Mouse (Mus musculus) ZHBTc4 (cell line): ENCODE data around the gene Sp1.

Experiments used
- DNase-seq: peaks from one replicate; pipeline ENCODE4 v3.0.0-alpha.2; 2011; ENCODE audit warnings: low read depth, low spot score

Sp1 gene

DNA sequence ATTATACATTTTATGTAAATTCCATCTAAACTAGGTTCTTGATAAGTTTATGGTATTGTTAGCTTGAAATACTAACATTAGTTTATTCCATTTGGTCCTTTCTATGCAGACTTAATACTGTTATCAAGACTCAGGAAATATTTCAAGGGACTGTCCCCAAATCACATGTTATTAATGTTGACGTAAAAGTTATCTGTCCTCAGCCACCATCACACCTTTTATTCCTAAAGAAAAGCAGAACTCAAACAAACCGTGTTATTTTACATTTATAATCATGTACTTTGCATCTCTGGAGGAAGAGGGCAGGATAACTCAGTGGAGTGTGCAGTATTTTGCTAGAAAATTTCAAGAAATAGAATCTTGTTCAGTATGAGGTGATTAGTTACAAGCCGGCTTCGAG lies 27.2 kb downstream of the Sp1 start:
- DNase-seq = no peak

DNA sequence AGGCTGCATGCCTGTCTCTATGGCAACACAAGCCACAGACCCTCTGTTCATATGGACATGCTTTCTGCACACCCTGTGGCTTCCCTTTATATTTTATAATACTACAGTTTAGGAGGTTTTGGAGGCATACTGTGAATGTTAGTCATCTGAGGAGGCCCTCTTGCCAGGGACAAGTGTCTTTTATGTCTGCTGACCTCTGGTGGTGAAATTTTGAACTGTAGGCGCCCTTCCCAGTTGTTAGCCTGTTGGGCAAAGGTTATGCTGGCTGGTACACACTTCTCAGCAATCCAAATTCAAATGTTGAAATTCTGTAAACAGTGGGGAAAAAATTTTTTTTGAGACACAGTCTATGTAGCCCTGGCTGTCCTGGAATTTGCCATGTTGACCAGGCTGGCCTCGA lies 36.5 kb downstream of the Sp1 start:
- DNase-seq = peak; percentile 84

DNA sequence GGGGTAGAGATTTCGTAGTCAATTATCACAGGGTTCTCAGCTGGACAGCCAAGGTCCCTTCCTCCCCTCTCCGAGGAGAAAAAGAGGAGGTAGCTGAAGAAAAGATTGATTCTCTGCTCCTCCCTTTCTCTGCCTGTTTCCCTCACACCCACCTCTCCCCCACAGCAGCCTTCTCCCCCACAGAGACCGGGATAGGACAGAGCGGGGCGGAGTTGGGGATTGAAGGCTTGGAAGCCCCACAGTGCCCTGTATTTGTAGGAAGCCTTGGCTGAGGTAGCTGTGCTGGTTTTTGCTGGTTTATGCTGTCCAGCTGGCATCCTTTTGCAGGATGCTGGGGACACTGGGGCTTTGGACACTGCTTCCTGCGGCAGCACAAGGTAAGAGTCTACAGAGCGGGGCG lies 39.2 kb downstream of the Sp1 start, which contains the start of gene Amhr2:
Gene Amhr2 (plus strand): TSS at position 222 of the 400 bp plus-strand sequence.
- no peak for DNase-seq

GRCm38 (mm10) chr15:102446448-102446847 lies 40.5 kb downstream of the Sp1 start:
- DNase-seq = no peak

- no peak for DNase-seq
These were observed 43.4 kb downstream of the Sp1 start for GRCm38 (mm10) chr15:102449366-102449765.

GRCm38 (mm10) chr15:102450928-102451327 lies 45.0 kb downstream of the Sp1 start:
- peak; percentile 62 for DNase-seq

DNA sequence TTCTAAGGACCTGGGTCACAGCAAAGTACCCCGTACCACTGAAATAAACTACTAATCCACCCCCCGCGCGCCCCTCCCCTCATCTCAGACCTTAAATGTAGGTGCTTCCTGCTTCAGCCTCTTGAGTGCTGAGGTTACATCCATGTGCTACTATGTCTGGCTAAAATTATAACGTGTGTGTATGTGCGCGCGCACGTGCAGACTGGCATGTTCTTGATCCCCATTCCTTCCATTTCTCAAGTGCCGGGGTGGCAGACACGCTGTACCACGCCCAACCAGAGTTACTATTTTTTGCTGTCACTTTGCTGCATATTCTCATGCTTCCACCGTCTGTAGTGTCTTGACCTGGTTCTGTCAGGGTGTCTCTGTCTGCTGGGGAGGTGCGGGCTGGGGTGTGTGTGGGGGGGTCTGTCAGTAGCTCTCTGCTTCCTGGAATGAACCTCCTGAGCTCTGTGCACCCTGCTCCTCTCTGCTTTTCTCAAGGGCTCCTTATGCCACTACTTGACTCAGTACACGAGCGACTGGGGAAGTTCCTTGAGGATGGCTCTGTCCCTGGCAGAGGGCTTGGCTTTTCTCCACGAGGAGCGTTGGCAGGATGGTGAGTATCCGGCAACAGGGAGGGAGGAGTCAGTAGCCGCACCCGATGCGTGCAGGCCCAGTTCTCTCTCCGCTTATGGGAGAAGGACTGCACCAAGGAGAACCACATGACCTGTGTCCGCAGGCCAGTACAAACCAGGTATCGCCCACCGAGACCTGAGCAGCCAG lies 45.9 kb downstream of the Sp1 start:
- DNase-seq = peak; percentile 56

- peak; percentile 80 for DNase-seq
These were observed 50.0 kb downstream of the Sp1 start for GRCm38 (mm10) chr15:102455993-102456392.

DNA sequence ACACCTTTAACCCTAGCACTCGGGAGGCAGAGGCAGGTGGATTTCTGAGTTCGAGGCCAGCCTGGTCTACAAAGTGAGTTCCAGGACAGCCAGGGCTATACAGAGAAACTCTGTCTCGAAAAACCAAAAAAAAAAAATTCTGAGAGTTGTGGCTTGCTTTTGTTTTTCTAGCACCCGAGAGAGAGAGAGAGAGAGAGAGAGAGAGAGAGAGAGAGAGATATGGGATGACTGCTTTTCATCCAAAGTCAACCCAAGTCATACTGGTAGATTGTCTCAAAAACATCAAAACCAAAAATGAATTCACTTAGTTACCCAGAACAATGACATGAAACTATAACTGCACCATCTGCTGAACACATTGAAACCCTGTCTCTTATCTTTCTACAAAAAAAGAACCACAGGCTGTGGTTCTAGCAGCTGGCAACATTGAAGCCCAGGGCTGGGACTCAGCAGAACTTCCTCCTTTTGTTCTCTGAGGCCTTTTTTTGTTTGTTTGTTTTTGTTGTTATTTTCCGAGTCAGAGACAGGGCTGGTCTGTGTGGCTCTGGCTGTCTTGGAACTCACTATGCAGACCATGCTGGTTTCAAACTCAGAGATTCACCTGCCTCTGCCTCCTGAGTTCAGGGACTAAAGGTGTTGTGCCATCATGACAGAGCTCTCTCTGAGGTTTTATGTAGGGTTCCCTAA lies 52.2 kb downstream of the Sp1 start:
- no peak for DNase-seq

GRCm38 (mm10) chr15:102458904-102459317 lies 53.0 kb downstream of the Sp1 start, which contains the start of gene Prr13:
Gene Prr13 (plus strand): TSS chr15:102459028.
- peak; percentile 94 for DNase-seq

DNA sequence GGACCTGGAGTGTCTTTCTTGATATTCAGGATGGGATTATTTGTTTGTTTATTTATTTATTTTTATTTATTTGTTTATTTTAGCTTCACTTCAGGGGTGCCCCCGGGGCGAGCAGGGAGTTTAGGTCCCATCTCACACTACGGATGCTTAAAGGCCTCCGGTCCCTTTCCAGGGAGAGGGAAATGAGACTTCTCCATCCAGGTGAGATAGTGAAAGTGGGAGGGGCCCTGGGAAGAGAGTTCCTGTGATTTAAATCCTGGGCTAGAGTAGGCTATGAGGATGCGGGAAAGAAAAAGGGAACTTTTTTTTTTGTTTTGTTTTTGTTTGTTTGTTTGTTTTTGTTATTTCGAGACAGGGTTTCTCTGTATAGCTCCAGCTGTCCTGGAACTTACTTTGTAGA lies 53.4 kb downstream of the Sp1 start:
- DNase-seq = no peak

DNA sequence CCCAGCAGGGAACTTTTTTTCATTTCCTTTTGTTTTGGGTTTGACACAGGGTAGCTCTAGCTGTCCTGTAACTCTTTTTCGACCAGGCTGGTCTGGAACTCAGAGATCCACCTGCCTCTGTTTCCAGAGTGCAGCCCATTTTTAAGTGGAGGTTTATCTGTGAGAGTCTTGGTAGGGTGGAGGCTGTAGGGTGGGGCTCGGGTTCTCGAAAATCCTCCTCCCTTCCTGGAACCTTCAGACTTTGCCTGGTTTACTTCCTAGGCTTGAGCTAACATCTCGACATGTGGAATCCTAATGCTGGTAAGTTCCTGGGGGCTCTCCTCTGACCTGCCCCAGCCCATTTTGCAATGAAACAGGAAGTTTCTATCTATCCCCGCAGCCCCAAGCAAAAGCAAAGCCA lies 53.9 kb downstream of the Sp1 start:
- DNase-seq = peak; percentile 44

- no peak for DNase-seq
These were observed 54.5 kb downstream of the Sp1 start for GRCm38 (mm10) chr15:102460409-102460808.

DNA sequence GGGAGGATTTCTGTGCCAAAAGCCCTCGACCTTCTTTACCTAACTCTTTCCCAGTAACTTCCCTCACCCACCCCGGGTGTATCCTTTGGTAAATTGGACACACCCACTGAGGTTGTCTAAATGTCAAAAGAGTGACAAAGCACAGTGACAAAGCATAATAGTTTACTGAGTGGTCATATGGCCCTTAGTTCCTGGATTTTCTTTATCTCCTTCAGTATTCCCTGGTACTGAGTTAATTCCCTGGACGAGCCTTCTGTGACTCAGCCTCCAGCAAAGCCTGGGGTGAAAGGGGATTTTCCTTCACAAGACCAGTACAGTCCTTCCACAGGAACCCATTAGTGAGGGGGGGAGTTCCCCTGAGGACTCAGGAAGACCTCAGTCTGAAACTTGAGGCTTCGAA lies 55.0 kb downstream of the Sp1 start:
- DNase-seq = peak; percentile 70

- DNase-seq = peak; percentile 64
These were observed 55.6 kb downstream of the Sp1 start for GRCm38 (mm10) chr15:102461430-102462075.

GRCm38 (mm10) chr15:102463666-102464065 lies 57.7 kb downstream of the Sp1 start:
- peak; percentile 79 for DNase-seq

GRCm38 (mm10) chr15:102468675-102469370 lies 62.9 kb downstream of the Sp1 start:
- DNase-seq = peak; percentile 65

GRCm38 (mm10) chr15:102470183-102470604 lies 64.3 kb downstream of the Sp1 start, which contains the start of gene Pcbp2:
Gene Pcbp2 (plus strand): TSS chr15:102470539.
- peak; percentile 99 for DNase-seq

GRCm38 (mm10) chr15:102470605-102471294 lies 64.8 kb downstream of the Sp1 start:
- DNase-seq = peak; percentile 91

DNA sequence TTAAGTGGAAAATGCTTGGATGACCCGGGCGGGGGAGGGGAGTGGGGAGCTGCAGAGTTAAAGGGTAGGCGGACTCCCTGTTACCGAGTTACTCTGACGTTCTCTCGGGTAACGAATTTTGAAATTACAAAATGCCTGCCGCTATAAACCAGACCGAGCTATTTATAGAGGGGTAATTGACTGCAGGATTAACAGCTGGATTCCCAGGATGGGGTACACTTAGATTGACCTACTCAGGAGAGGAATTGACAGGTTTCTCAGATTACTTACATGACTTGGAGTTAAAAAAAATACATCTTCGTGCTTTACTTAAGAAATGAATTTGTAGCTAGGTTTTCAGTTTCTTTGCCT lies 65.3 kb downstream of the Sp1 start:
- DNase-seq = no peak

- no peak for DNase-seq
These were observed 65.8 kb downstream of the Sp1 start for GRCm38 (mm10) chr15:102471727-102472126.
